Mouse (Mus musculus) adrenal gland, postnatal 25 days (tissue): ENCODE data around the gene Ppfibp1. TPM values are rescaled to one million over a fixed set of nuclear protein-coding genes. Genes with fewer than 3 reads are reported as not detected.
A peak's percentile ranks its signal among the peaks of the same experiment; 100 is the strongest.

ENCODE experiments used
- DNase-seq: peaks from one replicate; pipeline ENCODE4 v3.0.0; 2021; ENCODE audit warnings: mixed read lengths
- total RNA-seq: library from RNA; stranded (reverse); gene quantifications from 2 replicates; pipeline ENCODE4 v1.2.3, GENCODE M21; 2021

Gene Ppfibp1
- total RNA-seq, 1 experiment from 2014 or later, result 98.9 TPM

- no peak for DNase-seq
These were observed 71.8 kb downstream of the Ppfibp1 start for GRCm38 (mm10) chr6:146959908-146960680.

- no peak for DNase-seq
These were observed 72.7 kb downstream of the Ppfibp1 start for GRCm38 (mm10) chr6:146960956-146961355.

GRCm38 (mm10) chr6:146961832-146962481 lies 73.7 kb downstream of the Ppfibp1 start:
- DNase-seq, result no peak

- DNase-seq, result no peak
These were observed 75.3 kb downstream of the Ppfibp1 start for GRCm38 (mm10) chr6:146963396-146964150.

GRCm38 (mm10) chr6:146965139-146965772 lies 77.0 kb downstream of the Ppfibp1 start:
- no peak for DNase-seq

- DNase-seq, result no peak
These were observed 78.2 kb downstream of the Ppfibp1 start for GRCm38 (mm10) chr6:146966446-146967019.

- no peak for DNase-seq
These were observed 79.5 kb downstream of the Ppfibp1 start for GRCm38 (mm10) chr6:146967836-146968235.

GRCm38 (mm10) chr6:146970811-146971210 lies 82.5 kb downstream of the Ppfibp1 start:
- DNase-seq, result no peak

- no peak for DNase-seq
These were observed 83.1 kb downstream of the Ppfibp1 start for GRCm38 (mm10) chr6:146971366-146971765.

- DNase-seq, result no peak
These were observed 83.7 kb downstream of the Ppfibp1 start for GRCm38 (mm10) chr6:146972009-146972408.

GRCm38 (mm10) chr6:146972740-146973139 lies 84.5 kb downstream of the Ppfibp1 start:
- no peak for DNase-seq

- DNase-seq, result no peak
These were observed 85.1 kb downstream of the Ppfibp1 start for GRCm38 (mm10) chr6:146973406-146973805.

- DNase-seq, result no peak
These were observed 85.5 kb downstream of the Ppfibp1 start for GRCm38 (mm10) chr6:146973830-146974229.

GRCm38 (mm10) chr6:146976446-146976845 lies 88.2 kb downstream of the Ppfibp1 start:
- DNase-seq, result no peak

GRCm38 (mm10) chr6:146978691-146979114 lies 90.4 kb downstream of the Ppfibp1 start:
- peak; percentile 19 for DNase-seq

GRCm38 (mm10) chr6:146979115-146979744 lies 90.9 kb downstream of the Ppfibp1 start:
- DNase-seq, result no peak

- DNase-seq, result no peak
These were observed 91.7 kb downstream of the Ppfibp1 start for GRCm38 (mm10) chr6:146979953-146980352.

GRCm38 (mm10) chr6:146981249-146981835 lies 93.1 kb downstream of the Ppfibp1 start:
- DNase-seq, result no peak

- no peak for DNase-seq
These were observed 96.3 kb downstream of the Ppfibp1 start for GRCm38 (mm10) chr6:146984569-146984968.

- peak; percentile 54 for DNase-seq
These were observed 105.9 kb downstream of the Ppfibp1 start for GRCm38 (mm10) chr6:146994236-146994635.

- DNase-seq, result no peak
These were observed 107.1 kb downstream of the Ppfibp1 start for GRCm38 (mm10) chr6:146995391-146995790.
